Mouse (Mus musculus) ES-Bruce4 (cell line): ENCODE measurements around the gene Sptb.

Experiments
- CTCF ChIP-seq: IDR thresholded peaks from one replicate; pipeline ENCODE4 v1.8.1; 2011; ENCODE audit warnings: low read depth, low read length
- POLR2A ChIP-seq: IDR thresholded peaks from one replicate; pipeline ENCODE4 v1.8.1; 2011; ENCODE audit warnings: low read length; ENCODE audit not compliant: insufficient read depth

GRCm38 (mm10) chr12:76608997-76609565 lies 101.3 kb downstream of the Sptb start:
- no peak for TF ChIP-seq POLR2A
- TF ChIP-seq CTCF = no peak
